Mouse (Mus musculus) forebrain, embryonic 14.5 days (tissue): ENCODE measurements at regions not wholly inside any gene's neighbourhood (a gene's known extent, or its start where the extent isn't known, plus 50 kb on each side); places are given as distances from the start of the nearest gene placed in this dataset.
A peak's percentile ranks its signal among the peaks of the same experiment; 100 is the strongest.

Experiments
- ATAC-seq: fragments of 200-750 bp; cut with Nextera tagmentation; 2 replicates; pipeline ENCODE4 v1.8.0; 2017; ENCODE audit warnings: mild to moderate bottlenecking, moderate library complexity
- DNase-seq: peaks from one replicate; pipeline ENCODE4 v3.0.0-alpha.2; 2015; ENCODE audit warnings: low spot score
- H3K27ac ChIP-seq: fragments of 300-500 bp; sonication (generic); 2 replicates; pipeline ENCODE4 v1.5.1; 2014; ENCODE audit warnings: low read depth, mild to moderate bottlenecking, control low read depth, low read length, moderate library complexity
- H3K27me3 ChIP-seq: fragments of 300-500 bp; sonication (generic); replicated peaks from 2 replicates; pipeline ENCODE4 v1.6.1; 2014; ENCODE audit warnings: low read length, control low read depth, mixed read lengths; ENCODE audit not compliant: control insufficient read depth, insufficient read depth
- H3K36me3 ChIP-seq: fragments of 300-500 bp; sonication (generic); 2 replicates; pipeline ENCODE4 v1.6.1; 2014; ENCODE audit warnings: low read length, control low read depth; ENCODE audit not compliant: control insufficient read depth, insufficient read depth
- H3K4me1 ChIP-seq: fragments of 300-500 bp; sonication (generic); 2 replicates; pipeline ENCODE4 v1.6.1; 2014; ENCODE audit warnings: antibody characterized with exemption, low read length, control low read depth; ENCODE audit not compliant: control insufficient read depth, insufficient read depth
- H3K4me2 ChIP-seq: fragments of 300-500 bp; sonication (generic); 2 replicates; pipeline ENCODE4 v1.6.1; 2014; ENCODE audit warnings: mild to moderate bottlenecking, control low read depth, low read length
- H3K4me3 ChIP-seq: fragments of 300-500 bp; sonication (generic); 2 replicates; pipeline ENCODE4 v1.5.1; 2014; ENCODE audit warnings: low read depth, low read length, control low read depth
- H3K9ac ChIP-seq: fragments of 300-500 bp; sonication (generic); 2 replicates; pipeline ENCODE4 v1.6.1; 2014; ENCODE audit warnings: mild to moderate bottlenecking, low read length, control low read depth, moderate library complexity
- H3K9me3 ChIP-seq: fragments of 300-500 bp; sonication (generic); replicated peaks from 2 replicates; pipeline ENCODE4 v1.6.1; 2016; ENCODE audit warnings: low read length, control low read depth, mixed read lengths; ENCODE audit not compliant: control insufficient read depth
- WGBS: fragments of 180-500 bp; shearing (Covaris S2); extraction: QIAGEN DNeasy Blood & Tissue Kit; methylation state at CpG from one replicate; pipeline ENCODE4 v1.1.7; 2014; 5-methylcytosine and 5-hydroxymethylcytosine counted together

- Histone ChIP-seq H3K4me3 (no peak overlapping the region), H3K27me3 (no peaks in the 10 kb centered on the region), H3K4me2 (peak overlapping the region; percentile 24; the same call in 1 of the 2 replicates), H3K9me3 (no peaks in the 10 kb centered on the region), H3K27ac (no peak overlapping the region), H3K4me1 (peaks cover 11% of the 10 kb centered on the region; the same call in 1 of the 2 replicates), H3K36me3 (no peaks in the 10 kb centered on the region), H3K9ac (0 out of 2 replicates have a peak overlapping the region, but pooled peaks have one; percentile 13)
- 4% methylated on average over 9 of the region's 9 CpGs for WGBS
- ATAC-seq = peak; percentile 30; the same call in 1 of the 2 replicates
- DNase-seq = peak; percentile 22
These were observed 102.1 kb downstream of the Gm9376 start for GRCm38 (mm10) chr14:118368619-118369431.

- no peaks in the 10 kb centered on the region for H3K36me3 ChIP-seq
- H3K4me2 ChIP-seq = no peak overlapping the region
- 96% methylated on average over 15 of the region's 15 CpGs for whole genome bisulfite sequencing
- H3K27ac ChIP-seq = no peak overlapping the region
- ATAC-seq (no peak), DNase-seq (no peak)
- no peaks in the 10 kb centered on the region for H3K27me3 ChIP-seq
- H3K9me3 ChIP-seq = no peaks in the 10 kb centered on the region
- no peak overlapping the region for H3K9ac ChIP-seq
- peaks cover 10% of the 10 kb centered on the region; the same call in 1 of the 2 replicates for H3K4me1 ChIP-seq
- H3K4me3 ChIP-seq = no peak overlapping the region
These were observed 104.6 kb downstream of the Gm9376 start for GRCm38 (mm10) chr14:118371336-118371735.

- Histone ChIP-seq H3K9ac (no peak overlapping the region), H3K4me2 (no peak overlapping the region), H3K27me3 (no peaks in the 10 kb centered on the region), H3K27ac (no peak overlapping the region), H3K4me1 (no peaks in the 10 kb centered on the region), H3K4me3 (no peak overlapping the region), H3K36me3 (no peaks in the 10 kb centered on the region), H3K9me3 (no peaks in the 10 kb centered on the region)
- ATAC-seq (no peak), DNase-seq (no peak)
- 76% methylated on average over 10 of the region's 10 CpGs for WGBS
These were observed 108.2 kb downstream of the Gm9376 start for GRCm38 (mm10) chr14:118374819-118375520.

- DNase-seq (no peak), ATAC-seq (no peak)
- WGBS = 97% methylated on average over 12 of the region's 12 CpGs
- Histone ChIP-seq H3K4me3 (no peak overlapping the region), H3K4me1 (no peaks in the 10 kb centered on the region), H3K4me2 (no peak overlapping the region), H3K36me3 (no peaks in the 10 kb centered on the region), H3K27ac (no peak overlapping the region), H3K9me3 (no peaks in the 10 kb centered on the region), H3K27me3 (no peaks in the 10 kb centered on the region), H3K9ac (no peak overlapping the region)
These were observed 108.9 kb downstream of the Gm9376 start for GRCm38 (mm10) chr14:118375641-118376040.

GRCm38 (mm10) chr14:118379624-118380023 lies 112.9 kb downstream of the Gm9376 start:
- Histone ChIP-seq H3K27ac (no peak overlapping the region), H3K9ac (no peak overlapping the region), H3K4me2 (no peak overlapping the region), H3K36me3 (no peaks in the 10 kb centered on the region), H3K27me3 (no peaks in the 10 kb centered on the region), H3K9me3 (no peaks in the 10 kb centered on the region), H3K4me1 (no peaks in the 10 kb centered on the region), H3K4me3 (no peak overlapping the region)
- 14% methylated on average over 8 of the region's 8 CpGs for WGBS
- ATAC-seq (no peak), DNase-seq (no peak)

- no peak overlapping the region for H3K4me3 ChIP-seq
These were observed 118.8 kb downstream of the Gm9376 start for GRCm38 (mm10) chr14:118385529-118385932.

GRCm38 (mm10) chr14:118388061-118388460 lies 121.3 kb downstream of the Gm9376 start:
- Histone ChIP-seq H3K36me3 (no peaks in the 10 kb centered on the region), H3K27me3 (no peaks in the 10 kb centered on the region), H3K27ac (no peak overlapping the region), H3K9ac (no peak overlapping the region), H3K4me3 (no peak overlapping the region), H3K4me2 (no peak overlapping the region), H3K9me3 (no peaks in the 10 kb centered on the region), H3K4me1 (no peaks in the 10 kb centered on the region)
- ATAC-seq = no peak
- DNase-seq = peak; percentile 47
- WGBS = 77% methylated on average over 15 of the region's 15 CpGs

More at GRCm38 (mm10) chr14:118385529-118385932, 118.8 kb downstream of the Gm9376 start:
- H3K27ac ChIP-seq = no peak overlapping the region
- ATAC-seq (0 out of 2 replicates have a peak, but pooled peaks have one; percentile 26), DNase-seq (no peak)
- whole genome bisulfite sequencing = 26% methylated on average over 7 of the region's 7 CpGs
- H3K4me1 ChIP-seq = no peaks in the 10 kb centered on the region
- no peaks in the 10 kb centered on the region for H3K27me3 ChIP-seq
- H3K36me3 ChIP-seq = no peaks in the 10 kb centered on the region
- H3K9ac ChIP-seq = no peak overlapping the region
- no peak overlapping the region for H3K4me2 ChIP-seq
- H3K9me3 ChIP-seq = no peaks in the 10 kb centered on the region

- Histone ChIP-seq H3K36me3 (no peaks in the 10 kb centered on the region), H3K9ac (no peak overlapping the region), H3K27ac (no peak overlapping the region), H3K9me3 (no peaks in the 10 kb centered on the region), H3K4me3 (no peak overlapping the region), H3K4me2 (no peak overlapping the region), H3K4me1 (no peaks in the 10 kb centered on the region), H3K27me3 (no peaks in the 10 kb centered on the region)
- DNase-seq (no peak), ATAC-seq (no peak)
- WGBS = 77% methylated on average over 3 of the region's 3 CpGs
These were observed 124.0 kb downstream of the Gm9376 start for GRCm38 (mm10) chr14:118390790-118391189.

GRCm38 (mm10) chr14:118391561-118391960 lies 124.8 kb downstream of the Gm9376 start:
- DNase-seq = no peak
- Histone ChIP-seq H3K9me3 (no peaks in the 10 kb centered on the region), H3K4me1 (no peaks in the 10 kb centered on the region), H3K27me3 (no peaks in the 10 kb centered on the region), H3K36me3 (no peaks in the 10 kb centered on the region), H3K4me2 (no peak overlapping the region), H3K4me3 (no peak overlapping the region), H3K9ac (no peak overlapping the region), H3K27ac (no peak overlapping the region)
- no peak for ATAC-seq
- 98% methylated on average over 5 of the region's 5 CpGs for WGBS
